Mouse (Mus musculus): ENCODE results near the gene Adgrl2. TPM values are rescaled to one million over a fixed set of nuclear protein-coding genes. Genes with fewer than 3 reads are reported as not detected.

The Adgrl2 gene
- total and polyA plus RNA-seq, 2 experiments from 2014 or later, result 26.6 to 32.7 TPM

DNA sequence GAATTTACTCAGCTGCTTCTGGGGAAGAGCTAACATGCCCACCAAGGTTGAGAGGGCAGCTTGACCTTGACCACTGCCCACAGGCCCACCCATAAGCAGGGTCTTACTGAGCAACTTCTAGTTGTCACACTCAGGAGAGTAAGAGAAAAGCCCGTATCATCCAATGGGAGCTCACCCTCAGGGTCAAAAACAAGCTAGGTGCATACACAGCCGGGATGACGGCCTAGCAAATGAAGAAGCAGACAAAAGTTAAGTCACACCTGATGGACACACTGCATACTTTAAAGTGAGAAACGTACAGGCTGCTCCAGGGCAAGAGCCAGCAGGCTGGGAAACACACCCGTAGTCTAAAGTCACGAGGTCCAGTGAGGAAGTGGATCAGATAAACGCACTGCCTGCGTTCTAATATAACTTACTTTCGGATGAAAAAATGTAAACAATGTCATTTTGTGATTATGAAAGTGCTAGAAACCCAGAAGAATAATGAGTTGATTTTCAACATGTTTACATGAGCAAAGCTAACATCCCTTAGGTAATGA, 29.5 kb downstream of the Adgrl2 start:
- ATAC-seq (ENCODE audit: insufficient read depth, low read depth), result no peak
- Histone ChIP-seq H3K27me3 (ENCODE audit: control insufficient read depth, insufficient read depth, low read length) (no peaks in the 10 kb centered on the region), H3K36me3 (replicated peaks; ENCODE audit: control insufficient read depth, insufficient read depth, low read length) (no peaks in the 10 kb centered on the region), H3K4me1 (ENCODE audit: control insufficient read depth, insufficient read depth) (peaks cover 39% of the 10 kb centered on the region), H3K4me2 (ENCODE audit: low read depth, low read length) (no peak overlapping the region), H3K9me3 (replicated peaks; ENCODE audit: control insufficient read depth, low read length) (no peaks in the 10 kb centered on the region), H3K27ac (ENCODE audit: low read depth) (no peak overlapping the region), H3K4me3 (ENCODE audit: low read depth, low read length) (no peak overlapping the region), H3K9ac (replicated peaks; ENCODE audit: low read depth, low read length) (no peak overlapping the region)
- WGBS, result 40% methylated on average over 9 of the region's 9 CpGs
- TF ChIP-seq EP300 (IDR thresholded peaks at IDR 0.05; ENCODE audit: low read depth) (no peak), CTCF (IDR thresholded peaks at IDR 0.05; ENCODE audit: low read depth) (no peak)
- no peak for DNase-seq (ENCODE audit: low spot score)

GRCm38 (mm10) chr3:148960215-148960614, 30.1 kb downstream of the Adgrl2 start:
- peak overlapping the region; percentile 68; the same call in 1 of the 2 replicates for H3K4me2 ChIP-seq (ENCODE audit: low read depth, low read length)
- no peak for TF ChIP-seq CTCF (IDR thresholded peaks at IDR 0.05; ENCODE audit: low read depth)
- no peak for TF ChIP-seq EP300 (IDR thresholded peaks at IDR 0.05; ENCODE audit: low read depth)
- no peak overlapping the region for H3K4me3 ChIP-seq (ENCODE audit: low read depth, low read length)
- peaks cover 39% of the 10 kb centered on the region for H3K4me1 ChIP-seq (ENCODE audit: control insufficient read depth, insufficient read depth)
- no peaks in the 10 kb centered on the region for H3K9me3 ChIP-seq (replicated peaks; ENCODE audit: control insufficient read depth, low read length)
- H3K9ac ChIP-seq (replicated peaks; ENCODE audit: low read depth, low read length), result no peak overlapping the region
- no peaks in the 10 kb centered on the region for H3K36me3 ChIP-seq (replicated peaks; ENCODE audit: control insufficient read depth, insufficient read depth, low read length)
- H3K27me3 ChIP-seq (ENCODE audit: control insufficient read depth, insufficient read depth, low read length), result no peaks in the 10 kb centered on the region
- H3K27ac ChIP-seq (ENCODE audit: low read depth), result no peak overlapping the region
- ATAC-seq (ENCODE audit: insufficient read depth, low read depth), result no peak
- 72% methylated on average over 10 of the region's 10 CpGs for WGBS
- no peak for DNase-seq (ENCODE audit: low spot score)

- DNase-seq (ENCODE audit: low spot score) (peak; percentile 52), ATAC-seq (ENCODE audit: insufficient read depth, low read depth) (peak; percentile 86)
- no peaks in the 10 kb centered on the region for H3K27me3 ChIP-seq (ENCODE audit: control insufficient read depth, insufficient read depth, low read length)
- peak overlapping the region; percentile 52 for H3K9ac ChIP-seq (replicated peaks; ENCODE audit: low read depth, low read length)
- no peaks in the 10 kb centered on the region for H3K36me3 ChIP-seq (replicated peaks; ENCODE audit: control insufficient read depth, insufficient read depth, low read length)
- H3K4me1 ChIP-seq (ENCODE audit: control insufficient read depth, insufficient read depth), result peaks cover 39% of the 10 kb centered on the region
- no peaks in the 10 kb centered on the region for H3K9me3 ChIP-seq (replicated peaks; ENCODE audit: control insufficient read depth, low read length)
- TF ChIP-seq CTCF (IDR thresholded peaks at IDR 0.05; ENCODE audit: low read depth) (no peak), EP300 (IDR thresholded peaks at IDR 0.05; ENCODE audit: low read depth) (no peak)
- H3K4me3 ChIP-seq (ENCODE audit: low read depth, low read length), result peak overlapping the region; percentile 47
- H3K27ac ChIP-seq (ENCODE audit: low read depth), result peak overlapping the region; percentile 1; the same call in 1 of the 2 replicates
- peak overlapping the region; percentile 68 for H3K4me2 ChIP-seq (ENCODE audit: low read depth, low read length)
- WGBS, result 6% methylated on average over 15 of the region's 15 CpGs
Measured at GRCm38 (mm10) chr3:148959327-148960025, 30.9 kb downstream of the Adgrl2 start.

GRCm38 (mm10) chr3:148958714-148959113, 31.6 kb downstream of the Adgrl2 start:
- WGBS, result 17% methylated on average over 5 of the region's 5 CpGs
- TF ChIP-seq EP300 (IDR thresholded peaks at IDR 0.05; ENCODE audit: low read depth) (no peak), CTCF (IDR thresholded peaks at IDR 0.05; ENCODE audit: low read depth) (no peak)
- Histone ChIP-seq H3K9me3 (replicated peaks; ENCODE audit: control insufficient read depth, low read length) (no peaks in the 10 kb centered on the region), H3K27ac (ENCODE audit: low read depth) (peak overlapping the region; percentile 32; the same call in 1 of the 2 replicates), H3K4me3 (ENCODE audit: low read depth, low read length) (peak overlapping the region; percentile 47), H3K4me2 (ENCODE audit: low read depth, low read length) (peak overlapping the region; percentile 68), H3K27me3 (ENCODE audit: control insufficient read depth, insufficient read depth, low read length) (no peaks in the 10 kb centered on the region), H3K9ac (replicated peaks; ENCODE audit: low read depth, low read length) (peak overlapping the region; percentile 52), H3K36me3 (replicated peaks; ENCODE audit: control insufficient read depth, insufficient read depth, low read length) (no peaks in the 10 kb centered on the region), H3K4me1 (ENCODE audit: control insufficient read depth, insufficient read depth) (peaks cover 39% of the 10 kb centered on the region)
- peak; percentile 68; the same call in 1 of the 2 replicates for ATAC-seq (ENCODE audit: insufficient read depth, low read depth)
- peak; percentile 41 for DNase-seq (ENCODE audit: low spot score)

DNA sequence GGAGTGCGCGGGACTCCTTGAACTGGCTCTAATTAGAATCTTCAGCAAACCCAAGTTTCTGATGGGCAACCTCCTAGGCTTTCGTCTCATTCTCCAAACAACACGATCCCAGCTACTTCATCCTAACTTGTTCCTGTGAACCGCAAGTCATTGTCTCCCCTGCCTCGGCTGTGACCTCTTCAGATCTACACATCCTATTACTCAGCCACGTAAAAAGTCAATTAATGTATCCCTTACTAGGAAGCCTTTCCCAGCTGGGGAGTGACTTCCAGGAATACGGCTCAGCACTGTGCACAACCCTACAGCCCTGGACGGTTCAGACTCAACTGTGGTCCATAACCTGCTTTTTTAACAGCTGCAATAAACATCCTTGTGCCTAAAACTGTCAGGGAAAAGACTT, 32.2 kb downstream of the Adgrl2 start:
- ATAC-seq (ENCODE audit: insufficient read depth, low read depth) (no peak), DNase-seq (ENCODE audit: low spot score) (no peak)
- H3K4me2 ChIP-seq (ENCODE audit: low read depth, low read length), result 0 out of 2 replicates have a peak overlapping the region, but pooled peaks have one; percentile 68
- H3K4me3 ChIP-seq (ENCODE audit: low read depth, low read length), result no peak overlapping the region
- TF ChIP-seq CTCF (IDR thresholded peaks at IDR 0.05; ENCODE audit: low read depth) (no peak), EP300 (IDR thresholded peaks at IDR 0.05; ENCODE audit: low read depth) (no peak)
- H3K9ac ChIP-seq (replicated peaks; ENCODE audit: low read depth, low read length), result no peak overlapping the region
- no peaks in the 10 kb centered on the region for H3K27me3 ChIP-seq (ENCODE audit: control insufficient read depth, insufficient read depth, low read length)
- peak overlapping the region; percentile 32; the same call in 1 of the 2 replicates for H3K27ac ChIP-seq (ENCODE audit: low read depth)
- WGBS, result 66% methylated on average over 9 of the region's 9 CpGs
- no peaks in the 10 kb centered on the region for H3K36me3 ChIP-seq (replicated peaks; ENCODE audit: control insufficient read depth, insufficient read depth, low read length)
- H3K9me3 ChIP-seq (replicated peaks; ENCODE audit: control insufficient read depth, low read length), result no peaks in the 10 kb centered on the region
- peaks cover 39% of the 10 kb centered on the region for H3K4me1 ChIP-seq (ENCODE audit: control insufficient read depth, insufficient read depth)
